Mouse (Mus musculus): Measurements from ENCODE around the gene Mex3a. TPM values are rescaled to one million over a fixed set of nuclear protein-coding genes. Genes with fewer than 3 reads are reported as not detected.

The Mex3a gene
- polyA plus RNA-seq, 1 experiment: 22.0 TPM

DNA sequence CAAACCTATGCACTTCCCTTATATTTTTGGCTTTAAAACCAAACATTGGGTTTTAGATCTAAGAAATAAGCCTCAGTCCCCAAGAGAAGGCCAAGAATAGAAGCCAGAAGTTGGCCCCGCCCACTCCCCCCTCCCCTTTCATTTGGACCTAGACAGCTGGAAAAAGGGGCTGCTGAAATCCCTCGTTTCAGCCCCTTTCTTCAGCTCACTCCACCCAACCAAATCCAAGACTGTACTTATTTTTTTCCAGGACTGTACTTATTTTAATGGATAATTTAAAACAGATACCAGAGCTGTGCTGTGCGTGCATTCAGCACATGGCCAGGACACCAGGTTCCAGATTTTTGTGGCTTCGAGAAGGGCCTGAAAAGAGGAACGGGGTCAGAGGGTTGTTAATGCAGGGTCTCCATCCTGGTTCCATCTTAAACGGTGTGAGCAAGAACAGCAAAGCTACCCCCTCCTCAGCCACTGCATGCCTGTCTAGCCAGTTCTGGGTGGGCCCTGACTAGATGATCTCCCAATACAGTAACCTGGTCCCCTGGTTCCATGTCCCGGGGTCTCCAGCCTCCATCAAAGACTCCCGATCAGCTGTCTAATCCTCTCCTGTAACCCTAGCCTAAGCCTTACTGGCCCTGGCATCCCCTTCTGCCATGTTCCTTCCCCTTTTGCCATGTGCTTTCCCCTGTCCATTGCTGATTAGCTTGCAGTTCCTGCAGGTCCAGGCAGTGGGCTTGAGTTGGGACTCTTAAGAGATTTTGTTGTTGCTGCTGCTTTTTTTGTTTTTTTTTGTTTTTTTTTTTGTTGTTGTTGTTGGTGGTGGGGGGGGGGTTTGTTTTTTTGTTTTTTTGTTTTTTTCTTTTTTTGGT is 28.1 kb upstream of the Mex3a start:
- Histone ChIP-seq H3K36me3 (ENCODE audit: control insufficient read depth, insufficient read depth, low read length) (no peaks in the 10 kb centered on the region), H3K4me1 (replicated peaks; ENCODE audit: control insufficient read depth, insufficient read depth, low read length) (peaks cover 30% of the 10 kb centered on the region), H3K27me3 (ENCODE audit: control insufficient read depth, insufficient read depth, low read length) (no peaks in the 10 kb centered on the region; the same call in 1 of the 2 replicates), H3K27ac (ENCODE audit: control insufficient read depth, insufficient read depth, low read length) (no peak overlapping the region), H3K4me3 (ENCODE audit: control insufficient read depth, insufficient read depth, low read length) (no peak overlapping the region)
- DNase-seq: no peak
- TF ChIP-seq POLR2A (IDR thresholded peaks at IDR 0.05; ENCODE audit: control insufficient read depth, extremely low read depth, insufficient read depth, low read length, poor library complexity): no peak
- TF ChIP-seq CTCF (IDR thresholded peaks at IDR 0.05; ENCODE audit: borderline replicate concordance, control insufficient read depth, extremely low read depth, insufficient read depth, low read length, poor library complexity): no peak
- WGBS: 54% methylated on average over 8 of the region's 8 CpGs

DNA sequence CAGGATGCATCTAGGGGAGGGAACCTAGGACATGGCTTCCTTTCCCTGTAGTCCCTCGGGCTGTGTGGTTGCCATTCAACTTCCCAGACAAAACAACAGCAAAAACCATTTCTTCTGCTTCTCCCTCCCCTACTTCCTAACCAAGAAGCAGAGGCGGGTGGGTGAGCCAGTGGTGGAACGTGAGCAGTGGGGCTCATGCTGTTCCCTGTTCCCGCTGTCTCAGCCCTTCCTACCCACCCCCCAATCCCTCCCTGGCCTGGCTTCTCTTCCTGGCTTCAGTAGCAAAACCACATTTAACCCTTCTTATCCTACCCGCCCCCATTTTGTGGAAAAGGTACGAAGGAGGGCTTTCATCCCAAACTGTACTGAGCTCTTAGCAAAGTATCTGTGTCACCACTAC is 27.1 kb upstream of the Mex3a start:
- no peak overlapping the region for H3K27ac ChIP-seq (ENCODE audit: control insufficient read depth, insufficient read depth, low read length)
- DNase-seq: no peak
- H3K4me1 ChIP-seq (replicated peaks; ENCODE audit: control insufficient read depth, insufficient read depth, low read length): peaks cover 37% of the 10 kb centered on the region
- H3K36me3 ChIP-seq (ENCODE audit: control insufficient read depth, insufficient read depth, low read length): no peaks in the 10 kb centered on the region
- 86% methylated on average over 6 of the region's 6 CpGs for WGBS
- H3K27me3 ChIP-seq (ENCODE audit: control insufficient read depth, insufficient read depth, low read length): no peaks in the 10 kb centered on the region; the same call in 1 of the 2 replicates
- TF ChIP-seq POLR2A (IDR thresholded peaks at IDR 0.05; ENCODE audit: control insufficient read depth, extremely low read depth, insufficient read depth, low read length, poor library complexity) (no peak), CTCF (IDR thresholded peaks at IDR 0.05; ENCODE audit: borderline replicate concordance, control insufficient read depth, extremely low read depth, insufficient read depth, low read length, poor library complexity) (no peak)
- no peak overlapping the region for H3K4me3 ChIP-seq (ENCODE audit: control insufficient read depth, insufficient read depth, low read length)

DNA sequence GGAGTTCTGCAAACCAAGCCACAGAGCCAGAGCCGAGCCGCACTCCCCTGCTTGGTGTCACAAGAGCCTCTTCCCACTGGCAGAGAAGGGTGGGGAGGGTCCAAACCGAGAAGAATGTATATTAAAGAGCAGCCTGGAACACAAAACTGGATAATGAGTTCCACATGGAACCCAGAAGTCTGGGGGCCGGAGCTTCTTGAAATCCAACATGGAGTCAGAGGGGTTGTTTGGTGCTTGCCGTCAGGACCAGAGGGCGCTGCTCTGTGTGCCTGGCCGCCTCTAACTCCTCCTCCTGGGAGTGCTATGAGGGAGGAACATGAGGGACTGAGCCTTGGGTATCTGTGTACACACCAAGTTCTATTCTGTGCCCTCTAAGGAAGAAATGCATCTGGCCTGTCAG is 26.4 kb upstream of the Mex3a start:
- no peaks in the 10 kb centered on the region; the same call in 1 of the 2 replicates for H3K27me3 ChIP-seq (ENCODE audit: control insufficient read depth, insufficient read depth, low read length)
- H3K27ac ChIP-seq (ENCODE audit: control insufficient read depth, insufficient read depth, low read length): no peak overlapping the region
- TF ChIP-seq POLR2A (IDR thresholded peaks at IDR 0.05; ENCODE audit: control insufficient read depth, extremely low read depth, insufficient read depth, low read length, poor library complexity): no peak
- no peak for TF ChIP-seq CTCF (IDR thresholded peaks at IDR 0.05; ENCODE audit: borderline replicate concordance, control insufficient read depth, extremely low read depth, insufficient read depth, low read length, poor library complexity)
- 77% methylated on average over 7 of the region's 7 CpGs for WGBS
- no peak for DNase-seq
- no peaks in the 10 kb centered on the region for H3K36me3 ChIP-seq (ENCODE audit: control insufficient read depth, insufficient read depth, low read length)
- peaks cover 43% of the 10 kb centered on the region for H3K4me1 ChIP-seq (replicated peaks; ENCODE audit: control insufficient read depth, insufficient read depth, low read length)
- no peak overlapping the region for H3K4me3 ChIP-seq (ENCODE audit: control insufficient read depth, insufficient read depth, low read length)

DNA sequence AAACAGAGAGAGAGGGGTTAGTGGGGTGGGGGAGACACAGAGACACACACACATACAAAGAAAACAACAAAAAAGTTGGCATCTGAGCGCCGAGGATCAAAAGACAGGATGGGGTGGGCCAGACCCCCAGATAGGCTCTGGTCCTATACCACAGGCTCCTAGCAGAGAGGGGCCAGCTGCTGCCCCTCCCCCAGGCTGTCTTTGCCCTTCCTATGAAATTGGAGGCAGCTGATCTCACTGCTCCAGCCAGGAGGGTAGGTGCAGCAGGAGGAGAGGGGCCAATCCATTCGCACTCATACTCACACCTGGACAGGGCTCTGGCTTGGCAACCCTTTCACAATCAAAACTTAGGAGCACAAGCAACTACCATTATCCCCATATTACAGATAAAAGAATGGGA is 22.9 kb upstream of the Mex3a start:
- DNase-seq: peak; percentile 32
- peak overlapping the region; percentile 7; the same call in 1 of the 2 replicates for H3K4me3 ChIP-seq (ENCODE audit: control insufficient read depth, insufficient read depth, low read length)
- H3K27me3 ChIP-seq (ENCODE audit: control insufficient read depth, insufficient read depth, low read length): no peaks in the 10 kb centered on the region
- 16% methylated on average over 3 of the region's 3 CpGs for WGBS
- TF ChIP-seq CTCF (IDR thresholded peaks at IDR 0.05; ENCODE audit: borderline replicate concordance, control insufficient read depth, extremely low read depth, insufficient read depth, low read length, poor library complexity) (no peak), POLR2A (IDR thresholded peaks at IDR 0.05; ENCODE audit: control insufficient read depth, extremely low read depth, insufficient read depth, low read length, poor library complexity) (no peak)
- peaks cover 58% of the 10 kb centered on the region for H3K4me1 ChIP-seq (replicated peaks; ENCODE audit: control insufficient read depth, insufficient read depth, low read length)
- no peaks in the 10 kb centered on the region for H3K36me3 ChIP-seq (ENCODE audit: control insufficient read depth, insufficient read depth, low read length)
- H3K27ac ChIP-seq (ENCODE audit: control insufficient read depth, insufficient read depth, low read length): peak overlapping the region; percentile 83

DNA sequence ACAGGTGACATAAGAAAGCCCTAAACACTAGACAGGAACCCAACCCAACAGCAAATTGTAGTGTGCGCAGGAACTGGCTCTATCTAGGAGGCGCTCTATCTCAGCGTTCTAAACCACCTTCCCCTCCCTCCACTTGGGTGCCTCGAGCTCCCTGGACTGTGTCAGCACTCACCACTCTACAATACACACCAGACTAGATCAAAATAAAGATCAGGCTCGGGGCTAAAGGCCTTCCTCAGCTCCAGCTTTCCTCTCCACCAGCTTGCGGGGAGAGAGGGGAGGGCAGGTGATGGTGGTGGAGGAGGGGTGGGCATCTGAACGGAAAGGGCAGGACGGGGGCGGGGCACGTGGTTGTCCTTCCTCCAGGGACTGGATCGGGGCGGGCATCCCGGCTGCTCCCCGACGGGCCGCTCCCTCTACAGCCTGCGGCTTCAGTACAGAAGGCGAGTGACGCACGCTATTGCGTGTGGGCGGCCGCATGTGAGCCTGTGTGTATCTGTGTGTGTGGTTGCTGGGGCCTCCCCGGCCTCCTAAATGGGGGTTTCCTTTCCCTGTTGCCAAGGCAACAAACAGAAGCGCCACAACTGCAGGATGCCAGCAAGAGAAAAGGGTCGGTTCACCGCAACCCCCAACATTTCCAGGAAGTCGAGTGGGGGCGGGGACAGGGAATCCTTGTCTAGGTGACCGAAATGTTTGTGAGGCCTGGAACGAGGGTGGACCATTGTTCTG is 22.3 kb upstream of the Mex3a start, which contains the start of gene Lmna:
Gene Lmna (minus strand): TSS at position 265 of the 729 bp plus-strand sequence.
- H3K4me3 ChIP-seq (ENCODE audit: control insufficient read depth, insufficient read depth, low read length): peak within 1 kb of the TSS; percentile 38
- no peaks in the 10 kb centered on the region for H3K27me3 ChIP-seq (ENCODE audit: control insufficient read depth, insufficient read depth, low read length)
- peak within 1 kb of the TSS; percentile 83 for H3K27ac ChIP-seq (ENCODE audit: control insufficient read depth, insufficient read depth, low read length)
- peaks cover 64% of the 10 kb centered on the region for H3K4me1 ChIP-seq (replicated peaks; ENCODE audit: control insufficient read depth, insufficient read depth, low read length)
- TF ChIP-seq POLR2A (IDR thresholded peaks at IDR 0.05; ENCODE audit: control insufficient read depth, extremely low read depth, insufficient read depth, low read length, poor library complexity) (peak; percentile 65), CTCF (IDR thresholded peaks at IDR 0.05; ENCODE audit: borderline replicate concordance, control insufficient read depth, extremely low read depth, insufficient read depth, low read length, poor library complexity) (no peak; the same call in 1 of the 2 replicates)
- H3K36me3 ChIP-seq (ENCODE audit: control insufficient read depth, insufficient read depth, low read length): no peaks in the 10 kb centered on the region
- DNase-seq: peak; percentile 94
- whole genome bisulfite sequencing: under 1% methylated on average over 31 of the region's 31 CpGs
